Mouse (Mus musculus) spleen, adult 2 months (tissue): ENCODE measurements around the gene Nlrc5.

ENCODE experiments used
- CTCF ChIP-seq: fragments of 200-500 bp; IDR thresholded peaks from 2 replicates; pipeline ENCODE4 v1.5.1; 2011; ENCODE audit warnings: mild to moderate bottlenecking, inconsistent platforms; ENCODE audit not compliant: insufficient read depth, insufficient read length, insufficient replicate concordance; ENCODE audit errors: extremely low read depth
- POLR2A ChIP-seq: fragments of 200-500 bp; IDR thresholded peaks from 2 replicates; pipeline ENCODE4 v1.6.1; 2011; ENCODE audit warnings: low read depth, low read length, inconsistent platforms

GRCm38 (mm10) chr8:94527178-94527577 is 93.0 kb downstream of the Nlrc5 start:
- TF ChIP-seq CTCF: no peak
- TF ChIP-seq POLR2A: no peak
